Mouse (Mus musculus): ENCODE results near the gene Dnah3.

The Dnah3 gene

DNA sequence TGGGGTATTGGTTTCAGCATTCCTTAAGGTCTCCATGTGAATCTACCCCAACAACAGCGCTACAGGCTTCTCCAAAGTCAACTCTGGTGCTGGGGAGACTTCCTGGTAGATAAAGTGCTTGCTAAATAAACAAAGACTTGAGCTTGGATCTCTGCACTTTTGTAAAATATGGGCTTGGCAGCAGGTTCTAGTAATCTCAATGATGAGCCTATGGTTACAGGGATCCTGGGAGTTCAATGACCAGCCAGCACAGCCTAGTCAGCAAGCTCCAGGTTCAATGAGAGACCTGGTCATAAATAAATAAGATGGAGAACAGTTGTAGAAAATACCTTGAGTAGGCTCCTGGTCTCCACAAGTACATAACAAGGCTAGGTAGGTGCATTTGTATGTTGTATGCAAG lies 141.0 kb downstream of the Dnah3 start:
- DNase-seq (ENCODE audit: low spot score in 2 of 2): no peak

DNA sequence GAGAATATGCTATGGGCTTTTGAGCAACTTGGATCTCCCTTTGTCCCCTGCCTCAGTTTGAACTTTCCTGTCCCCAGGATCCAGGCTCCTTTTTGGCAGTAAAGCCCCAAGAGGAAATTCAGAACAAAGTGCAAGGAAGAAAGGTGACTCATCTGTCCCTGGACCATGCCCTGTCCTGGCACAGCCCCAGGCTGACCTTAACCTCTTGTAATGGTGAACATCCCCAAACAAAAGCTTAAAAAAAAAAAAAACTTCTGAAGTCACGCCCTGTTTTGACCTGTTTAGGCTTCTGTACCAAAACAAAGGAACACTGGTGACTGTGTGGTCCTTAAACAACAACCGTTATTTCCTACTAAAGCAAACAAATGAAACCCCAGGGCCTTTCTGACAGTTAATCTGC lies 153.5 kb downstream of the Dnah3 start:
- DNase-seq (ENCODE audit: low spot score in 2 of 2): no peak

DNA sequence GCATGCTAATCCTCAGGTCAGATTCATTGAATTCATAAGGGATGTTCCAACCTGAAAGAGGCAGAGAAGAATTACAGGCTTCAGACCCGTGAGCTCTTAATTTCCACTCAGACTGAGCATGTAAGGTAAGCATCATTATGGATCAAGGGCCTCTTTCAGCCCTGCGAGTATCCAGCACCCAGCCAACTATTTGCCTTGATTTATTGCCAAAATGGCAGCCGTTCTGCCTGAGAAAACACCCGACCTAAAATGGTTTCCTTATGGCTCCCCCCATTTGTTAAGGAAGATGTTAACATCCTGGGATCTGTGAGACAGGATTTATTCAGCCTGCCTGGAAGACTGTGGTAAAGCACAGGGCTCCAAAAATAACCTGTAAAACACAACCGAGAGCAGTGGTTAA lies 158.0 kb downstream of the Dnah3 start:
- DNase-seq (ENCODE audit: low spot score in 2 of 2): no peak

DNA sequence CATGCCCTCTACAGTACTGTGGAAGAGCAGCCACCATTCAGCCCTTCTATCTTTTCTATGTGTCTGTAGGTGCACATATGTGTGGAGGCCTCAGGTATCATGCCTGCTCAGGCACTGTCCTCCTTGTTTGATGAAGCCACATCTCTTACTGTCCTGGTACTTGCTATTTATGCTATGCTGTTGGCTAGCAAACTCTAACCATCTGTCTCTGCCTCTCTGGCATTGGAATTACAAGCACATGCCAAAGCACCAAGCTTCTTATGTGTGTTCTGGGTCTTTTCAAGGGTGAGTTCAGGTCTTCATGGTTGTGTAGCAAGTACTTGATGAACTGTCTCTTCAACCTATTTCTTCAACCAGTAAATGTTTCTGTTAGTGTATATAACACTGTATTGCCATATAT lies 158.8 kb downstream of the Dnah3 start:
- no peak for DNase-seq (ENCODE audit: low spot score in 2 of 2)

DNA sequence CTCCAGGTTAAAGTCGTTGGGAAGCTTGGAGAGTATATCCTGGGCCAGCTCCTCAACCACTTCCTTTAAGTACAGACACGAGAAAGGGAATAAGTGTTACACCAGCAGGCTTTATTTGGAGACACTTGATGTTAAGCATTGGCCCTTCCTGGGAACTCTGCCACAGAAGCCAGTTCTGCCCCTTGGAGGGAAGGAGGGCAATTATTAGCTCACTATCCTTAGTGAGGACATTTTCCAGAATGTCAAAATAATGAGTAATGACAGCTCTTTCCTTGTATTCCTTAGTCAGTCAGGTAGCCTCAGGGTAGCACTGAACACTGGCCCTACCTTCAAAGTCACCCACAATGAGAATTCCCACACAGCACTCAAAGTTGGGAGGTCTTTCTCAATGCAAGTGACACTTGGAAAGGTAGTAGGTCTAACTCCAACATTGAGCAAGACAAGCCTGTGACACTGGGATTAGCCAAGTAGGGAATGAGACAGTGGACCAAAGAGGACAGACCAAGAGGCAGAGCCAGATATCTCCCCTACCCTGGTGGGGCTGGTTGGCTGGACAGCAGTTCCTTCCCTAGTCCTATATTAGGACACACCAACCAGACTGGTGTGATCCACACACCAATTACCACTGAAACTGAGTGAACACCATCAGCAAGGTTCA lies 166.2 kb downstream of the Dnah3 start:
- no peak for DNase-seq (ENCODE audit: low spot score in 2 of 2)

DNA sequence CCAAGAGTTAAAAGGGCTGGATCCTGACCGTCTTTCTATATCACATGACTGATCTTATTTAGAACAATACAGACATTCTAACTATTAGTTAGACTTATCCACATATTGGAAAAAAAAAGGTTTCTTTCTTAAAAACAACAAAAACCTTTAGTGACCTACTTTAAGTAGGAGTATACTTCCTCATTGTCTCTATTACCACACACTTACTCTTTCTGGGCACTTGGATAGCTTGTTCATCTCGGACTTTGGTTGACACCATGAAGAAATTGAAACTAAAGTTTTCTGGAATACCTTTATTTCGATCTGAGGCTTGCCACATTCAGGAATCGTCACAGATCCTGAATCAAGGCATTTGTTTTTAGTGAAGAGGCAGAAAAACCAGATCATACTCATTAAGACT lies 174.0 kb downstream of the Dnah3 start:
- no peak for DNase-seq (ENCODE audit: low spot score in 2 of 2)

DNA sequence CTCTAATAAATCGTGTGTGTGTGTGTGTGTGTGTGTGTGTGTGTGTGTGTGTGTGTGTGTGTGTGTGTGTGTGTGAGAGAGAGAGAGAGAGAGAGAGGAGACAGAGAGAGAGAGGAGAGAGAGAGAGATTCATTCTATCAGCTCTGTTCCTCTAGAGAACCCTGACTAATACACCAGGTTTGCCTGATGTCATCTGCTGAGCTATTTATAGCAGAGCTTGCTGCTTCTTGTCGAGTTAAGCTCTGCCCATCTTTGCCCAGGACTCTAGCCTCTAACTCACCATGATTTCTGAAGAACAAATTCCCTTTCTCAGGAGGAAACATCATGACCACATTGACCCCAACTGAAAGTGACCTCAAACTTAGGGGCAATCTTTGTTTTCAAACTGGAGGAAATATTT lies 174.6 kb downstream of the Dnah3 start:
- no peak for DNase-seq (ENCODE audit: low spot score in 2 of 2)

DNA sequence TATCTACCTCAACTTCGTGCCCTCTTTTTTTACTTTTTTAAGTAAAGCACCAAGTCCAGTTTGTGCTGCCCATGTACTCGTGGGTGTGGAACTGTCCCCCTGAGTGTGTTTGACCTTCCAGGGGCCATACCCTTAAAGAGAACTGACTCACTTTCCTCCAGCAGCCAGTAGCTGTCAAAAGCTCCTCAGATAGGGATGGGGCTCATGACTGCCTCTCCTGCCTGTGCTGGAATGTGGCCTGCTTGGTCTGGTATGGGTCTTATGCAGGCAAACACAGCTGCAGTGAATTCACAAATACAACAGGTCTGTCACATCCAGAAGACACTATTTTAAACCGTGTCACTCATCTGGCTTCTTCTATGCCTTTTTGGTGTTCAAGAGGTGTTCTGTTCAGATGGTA lies 183.4 kb downstream of the Dnah3 start:
- no peak for DNase-seq (ENCODE audit: low spot score in 2 of 2)

DNA sequence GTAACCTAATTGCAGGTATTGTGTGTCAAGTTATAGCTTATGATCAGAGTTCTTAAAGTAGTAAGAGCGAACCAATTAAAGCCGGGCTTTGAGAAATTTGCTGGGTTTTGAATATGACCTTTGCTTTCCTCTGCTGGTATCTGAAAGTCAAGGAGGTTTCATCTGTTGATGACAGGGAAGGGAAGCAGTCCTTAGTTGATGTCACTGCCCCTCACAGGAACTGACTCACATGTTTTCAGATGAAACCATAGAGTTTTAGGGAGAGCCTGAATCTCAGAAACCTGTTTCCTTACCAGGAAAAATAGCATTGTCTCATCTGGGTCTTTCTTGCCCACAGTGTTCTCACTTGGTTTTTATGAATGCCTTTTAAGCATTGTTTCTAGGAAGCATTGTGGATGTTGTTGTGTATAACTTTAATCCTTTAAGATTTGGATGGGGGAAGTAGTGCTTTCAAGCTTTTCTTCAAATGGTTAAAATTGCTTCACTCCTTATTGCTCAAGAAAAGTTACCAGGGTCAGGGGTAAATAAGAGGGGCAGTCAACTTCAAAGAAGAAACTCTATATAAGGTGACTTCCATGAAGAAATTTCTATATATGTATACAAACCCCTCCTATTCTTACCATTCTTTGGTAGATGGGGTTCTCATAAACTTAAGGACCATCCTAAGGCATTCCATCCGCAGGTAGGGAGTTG lies 188.4 kb downstream of the Dnah3 start:
- no peak for DNase-seq (ENCODE audit: low spot score in 2 of 2)

DNA sequence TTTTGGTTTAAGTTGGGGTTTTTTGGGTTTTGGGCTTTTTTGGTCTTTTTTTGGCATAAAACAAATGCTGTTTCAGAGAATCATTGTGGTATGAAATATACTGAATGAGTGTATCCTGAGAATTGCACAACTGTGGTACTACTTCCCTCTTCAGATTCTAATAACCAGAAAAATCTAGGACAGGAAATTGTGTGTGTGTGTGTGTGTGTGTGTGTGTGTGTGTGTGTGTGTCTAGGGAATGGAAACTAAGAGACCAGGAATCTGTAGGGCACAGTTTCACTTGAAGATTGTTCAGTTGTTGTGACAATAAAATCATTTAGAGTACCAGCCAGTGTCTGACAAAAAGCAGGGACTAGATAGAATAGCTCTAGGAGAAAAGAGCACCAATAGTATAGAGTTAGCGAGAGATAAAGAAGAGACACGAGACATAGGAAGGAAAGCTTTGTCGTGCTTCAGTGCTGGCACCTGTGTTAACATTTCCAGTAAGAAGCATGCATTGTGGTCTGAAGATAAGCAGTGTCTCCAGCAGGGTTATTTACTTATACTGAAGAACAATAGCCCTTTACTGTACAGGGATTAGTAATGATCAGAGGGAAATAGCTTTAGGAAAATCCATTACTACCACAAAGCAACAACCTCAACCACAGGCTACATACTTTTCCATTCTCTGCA lies 195.6 kb downstream of the Dnah3 start:
- no peak for DNase-seq (ENCODE audit: low spot score in 2 of 2)

DNA sequence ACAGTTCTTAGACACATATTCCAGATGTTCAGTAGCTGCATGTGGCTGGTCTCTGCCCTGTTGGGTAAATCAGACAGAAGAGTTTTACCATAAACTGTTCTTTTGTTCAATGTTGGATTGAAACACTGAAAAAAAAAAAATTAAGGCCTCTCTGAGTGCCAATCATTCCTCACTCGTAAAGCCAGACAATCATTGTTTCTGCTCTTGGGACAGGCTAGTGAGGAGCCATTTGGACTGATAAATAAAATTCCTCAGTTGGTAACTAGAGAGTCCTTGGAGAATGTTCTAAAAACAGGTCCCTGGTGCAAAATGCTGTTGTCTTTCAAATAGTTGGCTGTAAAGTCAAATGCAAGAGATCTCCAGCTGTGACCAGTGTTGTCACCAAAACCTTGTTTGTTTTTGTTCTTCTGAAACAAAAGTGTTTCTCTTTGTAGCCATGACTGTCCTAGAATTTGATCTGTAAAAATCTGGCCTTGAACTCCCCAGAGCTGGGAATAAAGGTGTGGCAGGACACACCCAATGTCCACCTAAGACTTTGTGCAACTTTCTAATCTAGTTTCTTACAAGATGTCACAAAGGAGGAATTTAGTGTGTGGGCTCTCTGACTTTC lies 196.7 kb downstream of the Dnah3 start:
- no peak for DNase-seq (ENCODE audit: low spot score in 2 of 2)

DNA sequence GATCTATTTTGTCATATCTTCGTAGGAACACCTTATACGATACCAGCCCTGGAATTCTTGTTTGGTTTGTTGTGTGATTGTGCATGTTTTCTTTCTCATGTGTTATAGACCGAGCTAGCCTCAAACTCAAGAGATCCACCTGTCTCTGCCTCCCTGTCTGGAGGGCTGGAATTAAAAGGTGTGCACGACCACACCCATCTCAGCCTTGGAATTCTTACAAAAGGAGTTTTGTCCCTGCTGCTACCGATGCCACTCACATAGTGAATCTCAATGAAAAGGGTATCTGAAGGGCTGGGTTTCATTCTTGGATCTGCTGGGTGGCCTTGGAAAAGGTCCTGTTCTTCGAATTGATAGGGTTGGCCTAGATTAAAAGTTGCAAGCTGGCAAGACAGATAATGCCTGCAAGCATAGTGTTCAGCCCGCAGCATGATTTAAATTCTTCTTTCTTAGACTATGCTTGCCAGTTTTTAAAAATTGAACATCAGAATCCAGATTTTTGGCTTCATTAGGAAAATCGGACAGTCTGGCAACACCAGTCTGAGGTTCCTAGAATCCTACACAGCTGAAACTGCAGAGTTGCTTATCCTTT lies 197.5 kb downstream of the Dnah3 start:
- no peak for DNase-seq (ENCODE audit: low spot score in 2 of 2)

DNA sequence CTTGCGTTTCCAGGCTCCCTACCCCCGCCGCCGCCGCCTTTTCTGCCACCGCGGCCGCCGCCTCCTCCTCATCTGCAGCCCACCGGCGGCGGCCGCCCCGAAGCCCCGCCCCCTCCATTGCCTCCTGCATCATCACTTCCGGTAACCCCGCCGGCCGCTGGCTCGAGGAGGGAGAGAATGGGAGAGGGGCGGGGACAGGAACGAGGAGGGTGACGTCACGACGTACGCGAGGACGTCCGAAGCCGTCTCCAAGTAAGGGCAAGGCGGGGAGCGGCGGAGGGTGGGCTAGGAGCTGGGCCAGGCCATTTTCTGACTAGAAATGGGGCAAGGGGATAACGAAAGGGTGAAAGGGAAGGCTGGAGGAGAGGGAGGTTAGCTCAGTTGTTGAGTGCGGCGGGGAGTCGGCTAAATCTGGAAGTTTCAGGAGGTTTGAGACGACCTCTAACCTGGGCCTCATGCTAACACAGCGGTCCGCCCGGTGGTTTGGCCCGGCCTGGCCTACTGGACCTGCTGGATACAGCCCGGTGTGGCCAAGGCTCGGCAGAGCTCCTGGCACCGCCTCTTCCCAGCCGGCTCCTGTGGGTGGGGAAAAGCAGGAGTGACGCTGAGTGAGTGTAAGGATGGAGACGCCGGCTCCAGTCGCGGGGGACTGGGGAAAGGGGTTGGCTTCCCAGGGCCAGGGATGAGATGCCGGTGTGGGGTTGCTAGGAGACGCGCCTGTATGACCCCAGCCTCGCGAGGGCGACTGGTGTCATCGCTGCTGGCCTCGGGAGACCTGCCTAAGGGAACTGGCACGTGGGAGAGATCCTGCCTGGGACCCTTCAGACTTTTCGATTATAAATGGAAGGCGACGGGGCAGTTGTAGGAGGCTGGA lies 199.2 kb downstream of the Dnah3 start, which contains the start of the genes Lyrm1 and Dcun1d3:
TSS of gene Lyrm1 (plus strand) at position 223 of the 874 bp plus-strand sequence.
TSS of gene Dcun1d3 (minus strand) at position 660 of the 874 bp plus-strand sequence.
- peak; percentile 98 for DNase-seq (ENCODE audit: low spot score in 2 of 2)

DNA sequence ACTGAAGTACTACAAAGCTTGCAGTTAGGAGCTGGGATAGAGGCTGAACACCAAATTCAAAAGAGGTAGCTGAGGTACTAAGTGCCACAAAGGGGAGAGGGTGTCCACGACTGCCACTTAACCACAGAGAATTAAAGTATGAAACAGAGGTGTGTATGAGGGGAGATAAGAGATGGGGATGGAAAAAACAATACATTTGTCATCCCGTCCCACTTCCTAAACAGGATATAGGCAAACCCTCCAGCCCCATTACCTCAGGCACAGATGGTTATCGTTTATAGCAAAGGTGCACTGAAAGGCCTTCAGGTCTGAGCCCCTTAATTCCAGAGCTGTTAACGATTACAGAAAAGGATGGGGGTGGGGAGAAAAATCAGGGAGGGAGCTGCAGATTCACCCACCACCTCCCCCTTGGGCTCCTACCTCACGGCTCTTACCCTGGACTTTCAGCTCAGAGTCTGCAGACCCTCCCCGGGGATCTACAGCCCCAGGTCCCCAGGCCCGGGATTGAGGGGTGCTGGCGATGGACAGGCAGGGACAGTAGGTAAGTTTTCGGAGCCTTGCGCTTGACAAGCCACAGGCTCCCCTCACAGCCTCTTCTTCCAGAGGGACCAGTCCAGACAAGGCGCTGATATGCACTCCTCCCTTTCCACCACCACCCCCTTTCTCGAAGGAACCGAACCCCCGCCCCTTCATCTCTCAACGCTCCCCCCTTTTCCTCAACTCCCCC lies 200.1 kb downstream of the Dnah3 start:
- peak in 1 of 2 experiments; percentile 55 for DNase-seq (ENCODE audit: low spot score in 2 of 2)

DNA sequence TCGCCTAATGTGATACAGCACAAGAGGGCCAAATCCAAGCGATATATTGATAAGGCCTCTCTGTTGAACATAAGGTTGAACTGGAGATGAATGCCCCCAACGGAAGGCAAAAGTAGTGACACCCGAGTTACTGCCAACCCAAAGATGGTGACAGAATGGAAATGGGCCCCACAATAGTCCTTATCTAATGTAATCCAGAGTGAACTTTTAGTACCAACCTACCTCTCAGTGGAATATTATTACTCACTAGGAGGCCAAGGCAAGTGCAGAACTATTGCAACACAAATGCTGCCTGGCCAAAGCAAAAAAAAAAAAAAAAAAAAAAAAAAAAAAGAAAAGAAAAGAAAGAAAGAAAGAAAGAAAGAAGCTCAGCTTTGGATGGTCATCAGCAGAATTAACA lies 202.3 kb downstream of the Dnah3 start:
- DNase-seq (ENCODE audit: low spot score in 2 of 2): no peak

DNA sequence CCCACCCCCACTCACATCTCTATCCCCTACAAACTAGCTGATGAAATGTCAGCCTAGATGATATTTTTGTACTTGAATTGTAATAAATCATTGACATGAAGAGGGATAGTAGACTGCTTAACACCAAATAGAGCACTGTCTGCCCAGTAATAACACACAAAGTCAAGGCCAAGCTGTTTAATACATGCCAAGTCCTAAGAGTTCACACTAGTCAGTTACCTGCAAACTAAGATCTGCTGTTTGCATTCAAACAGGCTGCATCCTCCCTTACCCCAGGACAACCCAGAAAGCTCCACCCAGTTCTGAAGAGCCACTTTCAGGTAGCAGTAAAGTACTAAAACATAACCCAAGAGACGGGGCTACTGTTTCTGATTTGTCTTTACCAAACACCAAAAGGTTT lies 202.9 kb downstream of the Dnah3 start:
- no peak for DNase-seq (ENCODE audit: low spot score in 2 of 2)

DNA sequence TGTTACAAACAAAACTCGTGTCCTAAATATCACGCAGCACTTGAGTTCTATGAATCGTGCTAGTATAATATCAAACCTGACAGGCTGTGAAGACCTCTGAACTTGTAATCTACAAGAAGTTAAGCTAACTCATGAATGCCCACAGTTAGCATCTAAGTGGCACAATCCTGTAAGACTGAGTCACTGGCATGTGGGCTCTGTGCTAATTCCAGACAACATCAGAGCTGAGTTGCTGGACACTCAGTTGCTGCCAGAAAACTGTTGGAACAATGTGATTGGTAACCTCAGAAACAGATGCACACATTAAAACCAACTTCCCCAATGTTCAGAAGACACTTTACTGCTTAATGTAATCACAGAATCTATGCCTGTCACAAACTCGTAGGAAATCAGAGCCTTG lies 207.2 kb downstream of the Dnah3 start:
- no peak for DNase-seq (ENCODE audit: low spot score in 2 of 2)

DNA sequence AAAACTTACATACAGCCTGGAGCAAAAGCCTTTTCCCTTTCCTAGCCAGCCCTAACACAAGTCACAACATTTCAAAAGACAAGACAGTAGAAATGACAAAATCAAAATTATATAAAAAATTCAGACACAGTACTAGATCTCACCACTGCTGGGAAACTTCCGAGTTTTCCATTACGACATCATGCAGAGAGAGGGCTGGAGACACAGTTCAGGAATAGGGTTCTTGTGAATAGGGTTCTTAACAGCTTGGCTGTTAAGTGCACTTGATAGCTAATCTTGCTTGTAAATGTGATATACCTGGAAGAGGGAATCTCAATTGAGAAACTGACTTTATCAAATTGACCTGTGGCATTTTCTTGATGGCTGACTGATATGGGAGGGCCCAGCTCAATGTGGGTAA lies 213.9 kb downstream of the Dnah3 start:
- DNase-seq (ENCODE audit: low spot score in 2 of 2): no peak

DNA sequence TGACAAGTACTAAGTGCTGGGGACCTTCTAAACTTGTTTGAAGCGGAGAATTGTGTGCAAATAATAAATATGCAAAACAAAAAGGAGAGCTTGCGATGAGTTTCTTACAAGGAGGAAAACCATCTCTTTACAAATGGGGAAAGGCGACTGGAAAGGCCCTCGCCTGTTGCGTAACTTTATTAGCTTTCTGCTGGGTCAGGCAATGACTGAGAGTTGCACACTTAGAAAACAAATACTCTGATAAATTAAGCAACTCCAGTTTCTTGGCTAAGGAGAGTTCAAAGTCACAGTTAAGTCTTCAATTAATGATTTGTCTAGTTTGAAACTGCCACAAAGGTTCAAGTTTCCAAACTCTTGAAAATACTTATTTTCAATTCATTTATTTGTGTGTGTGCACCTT lies 214.7 kb downstream of the Dnah3 start:
- DNase-seq (ENCODE audit: low spot score in 2 of 2): no peak

DNA sequence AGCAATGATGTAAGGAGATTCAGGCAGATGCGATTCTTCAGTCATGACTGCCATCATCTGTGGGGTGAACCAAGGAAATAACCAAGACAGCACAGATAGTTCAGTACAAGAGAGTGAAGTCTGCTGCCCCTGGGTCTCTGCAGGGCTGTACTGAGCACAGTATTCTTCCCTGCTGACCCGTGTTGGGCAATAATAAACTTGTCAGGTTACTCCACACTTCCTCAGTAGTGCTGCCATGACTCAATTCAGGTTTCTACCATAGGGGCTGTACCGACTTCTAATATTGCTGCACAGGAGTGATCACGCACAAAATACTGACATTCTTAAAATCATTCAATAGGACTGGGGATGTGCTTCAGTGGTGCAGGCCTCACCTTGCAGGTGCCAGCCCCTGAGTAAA lies 215.9 kb downstream of the Dnah3 start:
- DNase-seq (ENCODE audit: low spot score in 2 of 2): no peak
